Mouse (Mus musculus) forebrain, embryonic 13.5 days (tissue): ENCODE measurements around the gene Msi2. TPM values are rescaled to one million over a fixed set of nuclear protein-coding genes. Genes with fewer than 3 reads are reported as not detected.

ENCODE experiments used
- ATAC-seq: fragments of 200-750 bp; cut with Nextera tagmentation; 2 replicates; pipeline ENCODE4 v1.8.0; 2017
- H3K27ac ChIP-seq: fragments of 300-500 bp; sonication (generic); 2 replicates; pipeline ENCODE4 v1.5.1; 2015; ENCODE audit warnings: inconsistent platforms, mild to moderate bottlenecking, moderate library complexity
- H3K27me3 ChIP-seq: fragments of 300-500 bp; sonication (generic); 2 replicates; pipeline ENCODE4 v1.6.1; 2015; ENCODE audit warnings: mild to moderate bottlenecking, inconsistent platforms
- H3K36me3 ChIP-seq: fragments of 300-500 bp; sonication (generic); 2 replicates; pipeline ENCODE4 v1.6.1; 2015; ENCODE audit warnings: mild to moderate bottlenecking, inconsistent platforms; ENCODE audit not compliant: poor library complexity, severe bottlenecking
- H3K4me1 ChIP-seq: fragments of 300-500 bp; sonication (generic); 2 replicates; pipeline ENCODE4 v1.6.1; 2015; ENCODE audit warnings: inconsistent platforms
- H3K4me2 ChIP-seq: fragments of 300-500 bp; sonication (generic); 2 replicates; pipeline ENCODE4 v1.6.1; 2015; ENCODE audit warnings: inconsistent platforms, mild to moderate bottlenecking, moderate library complexity
- H3K4me3 ChIP-seq: fragments of 300-500 bp; sonication (generic); 2 replicates; pipeline ENCODE4 v1.5.1; 2015; ENCODE audit warnings: mild to moderate bottlenecking, inconsistent platforms
- H3K9ac ChIP-seq: fragments of 300-500 bp; sonication (generic); 2 replicates; pipeline ENCODE4 v1.6.1; 2015; ENCODE audit warnings: mild to moderate bottlenecking, inconsistent platforms
- H3K9me3 ChIP-seq: fragments of 300-500 bp; sonication (generic); replicated peaks from 2 replicates; pipeline ENCODE4 v1.6.1; 2016; ENCODE audit warnings: inconsistent platforms
- WGBS: fragments of 180-500 bp; shearing (Covaris S2); methylation state at CpG from one replicate; pipeline ENCODE4 v1.1.7; 2015; 5-methylcytosine and 5-hydroxymethylcytosine counted together
- polyA plus RNA-seq: library from polyadenylated mRNA; unstranded; fragments of >200 nt; fragmentation: Nextera tagmentation; extraction: Ambion mirVana; gene quantifications from 2 replicates; pipeline ENCODE4 v1.2.1, GENCODE M21; 2015

The Msi2 gene
- polyA plus RNA-seq, 1 experiment from 2014 or later = 31.5 TPM

DNA sequence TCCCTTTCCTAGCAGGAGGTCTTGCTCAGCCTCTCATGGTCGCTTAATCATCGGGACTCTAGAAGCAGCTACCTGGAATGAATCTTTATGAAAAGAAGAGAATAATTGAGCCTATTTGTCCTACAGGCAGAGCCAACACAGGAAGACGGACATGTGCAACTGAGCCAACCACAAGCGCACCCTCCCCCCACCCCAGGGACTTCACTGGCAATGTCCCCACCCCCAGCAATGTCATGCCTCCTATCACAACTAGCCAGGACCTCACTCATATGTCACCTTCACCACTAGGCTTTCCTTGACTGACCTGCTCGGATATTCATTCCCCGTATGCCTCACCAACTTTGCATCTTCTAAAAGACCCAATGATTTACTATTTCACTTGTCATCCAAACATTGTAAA lies 112.5 kb downstream of the Msi2 start:
- Histone ChIP-seq H3K36me3 (peaks cover 23% of the 10 kb centered on the region), H3K27ac (no peak overlapping the region), H3K27me3 (no peaks in the 10 kb centered on the region), H3K9ac (no peak overlapping the region), H3K4me3 (no peak overlapping the region), H3K4me2 (no peak overlapping the region), H3K4me1 (peaks cover 68% of the 10 kb centered on the region), H3K9me3 (no peaks in the 10 kb centered on the region)
- no peak for ATAC-seq
- 66% methylated on average over 6 of the region's 6 CpGs for WGBS

DNA sequence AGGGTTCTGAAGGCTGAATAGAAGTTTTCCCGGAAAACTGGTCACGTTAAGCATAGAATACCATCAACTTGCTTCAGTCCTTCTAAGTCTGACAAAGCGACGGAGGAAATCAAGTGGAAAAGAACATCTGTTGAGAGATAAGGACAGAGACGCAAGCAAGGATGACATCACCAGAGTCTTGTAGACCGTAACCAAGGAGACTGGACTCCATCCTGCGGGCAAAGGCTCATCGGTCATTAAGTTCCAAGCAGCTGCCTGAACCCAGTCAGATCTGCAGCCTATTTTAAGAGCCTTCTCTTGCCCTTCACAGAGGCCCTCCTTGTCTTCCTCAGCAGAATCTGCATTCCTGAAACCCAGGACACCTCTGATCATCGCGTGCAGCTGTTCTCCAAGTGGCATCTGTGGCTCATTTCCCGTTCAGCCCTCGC lies 113.2 kb downstream of the Msi2 start:
- no peak for ATAC-seq
- peaks cover 23% of the 10 kb centered on the region for H3K36me3 ChIP-seq
- no peak overlapping the region for H3K4me2 ChIP-seq
- no peaks in the 10 kb centered on the region for H3K27me3 ChIP-seq
- no peak overlapping the region for H3K4me3 ChIP-seq
- peaks cover 75% of the 10 kb centered on the region for H3K4me1 ChIP-seq
- no peak overlapping the region for H3K9ac ChIP-seq
- WGBS = 63% methylated on average over 12 of the region's 12 CpGs
- H3K27ac ChIP-seq = no peak overlapping the region
- no peaks in the 10 kb centered on the region for H3K9me3 ChIP-seq

DNA sequence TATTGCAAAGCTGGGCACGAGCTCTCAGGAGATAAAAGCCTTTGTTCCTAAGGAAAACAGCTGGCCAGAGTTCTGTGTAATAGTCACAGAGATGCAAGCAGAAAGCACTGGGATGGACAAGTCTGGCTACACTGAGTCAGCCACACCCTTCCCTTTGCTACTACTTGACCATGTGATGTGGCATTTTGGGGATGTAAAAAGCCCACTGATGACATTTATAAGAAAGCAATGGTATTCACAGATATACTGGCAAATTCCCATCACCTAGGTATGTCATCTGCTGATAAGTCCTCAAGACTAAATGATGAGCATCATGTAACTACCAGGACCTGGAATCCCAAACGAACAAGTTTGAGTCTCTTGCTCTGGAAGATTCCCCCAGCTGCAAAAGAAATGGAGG lies 113.7 kb downstream of the Msi2 start:
- H3K27ac ChIP-seq = no peak overlapping the region

DNA sequence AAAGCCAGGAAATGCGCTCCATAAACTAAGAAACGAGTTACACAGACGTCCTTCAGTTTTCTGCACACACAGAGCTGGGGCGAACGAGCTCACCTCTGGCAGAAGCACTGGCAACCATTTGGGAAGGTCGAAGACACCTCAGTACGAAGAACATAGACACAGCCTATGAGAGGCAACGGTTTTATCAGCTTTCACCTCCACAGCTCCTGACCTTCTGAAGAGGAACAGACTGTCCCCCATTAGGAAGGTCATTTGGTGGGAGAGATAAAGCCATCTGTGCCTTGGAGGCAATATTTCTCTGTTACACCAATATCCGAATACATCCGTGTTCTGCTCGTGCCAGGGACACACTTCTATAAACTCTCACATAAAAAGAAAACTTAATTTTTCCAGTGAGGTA lies 114.9 kb downstream of the Msi2 start:
- H3K9ac ChIP-seq = no peak overlapping the region
- peaks cover 76% of the 10 kb centered on the region for H3K4me1 ChIP-seq
- no peaks in the 10 kb centered on the region for H3K9me3 ChIP-seq
- no peaks in the 10 kb centered on the region for H3K27me3 ChIP-seq
- H3K27ac ChIP-seq = no peak overlapping the region
- no peak overlapping the region for H3K4me2 ChIP-seq
- H3K36me3 ChIP-seq = peaks cover 23% of the 10 kb centered on the region
- H3K4me3 ChIP-seq = no peak overlapping the region
- no peak for ATAC-seq
- 84% methylated on average over 11 of the region's 11 CpGs for whole genome bisulfite sequencing

More for the DNA sequence above, 113.7 kb downstream of the Msi2 start:
- no peak for ATAC-seq
- Histone ChIP-seq H3K4me1 (peaks cover 76% of the 10 kb centered on the region), H3K36me3 (peaks cover 23% of the 10 kb centered on the region), H3K27me3 (no peaks in the 10 kb centered on the region), H3K9ac (no peak overlapping the region), H3K4me3 (no peak overlapping the region), H3K4me2 (no peak overlapping the region), H3K9me3 (no peaks in the 10 kb centered on the region)
- WGBS = 58% methylated on average over 2 of the region's 2 CpGs

DNA sequence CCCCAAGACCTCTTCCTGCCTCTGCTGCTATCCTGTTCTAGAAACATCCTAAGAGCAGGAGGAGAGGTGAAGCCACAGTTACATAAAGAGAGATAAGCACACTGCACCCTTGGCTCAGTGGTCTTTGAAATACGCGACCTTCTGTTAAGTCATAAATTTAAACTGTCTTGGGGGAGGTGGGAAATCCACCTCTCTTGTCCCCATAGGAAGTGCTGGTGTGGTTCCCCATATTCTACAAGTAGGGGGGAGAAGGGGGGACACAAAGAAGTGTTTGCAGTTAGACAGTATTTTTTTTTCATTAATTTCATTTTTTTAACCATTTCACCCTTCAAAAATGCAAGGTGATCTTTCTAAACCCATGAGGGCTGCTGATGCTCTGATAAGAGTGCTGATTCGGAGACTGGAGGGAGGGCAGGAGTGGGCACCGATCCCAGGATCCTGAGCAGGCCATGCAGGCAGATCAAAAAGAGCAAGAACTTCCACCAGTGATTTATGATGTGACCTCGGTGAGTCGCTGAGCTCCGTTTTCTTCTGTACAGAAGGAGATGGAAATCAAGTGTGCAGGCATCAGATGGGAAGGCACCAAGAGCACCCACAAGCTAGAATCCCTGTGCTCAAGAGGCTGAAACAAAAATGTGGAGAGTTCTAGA lies 115.7 kb downstream of the Msi2 start:
- H3K27me3 ChIP-seq = no peaks in the 10 kb centered on the region
- peaks cover 76% of the 10 kb centered on the region for H3K4me1 ChIP-seq
- WGBS = 94% methylated on average over 7 of the region's 7 CpGs
- peaks cover 23% of the 10 kb centered on the region for H3K36me3 ChIP-seq
- no peak overlapping the region for H3K4me2 ChIP-seq
- ATAC-seq = no peak
- H3K4me3 ChIP-seq = no peak overlapping the region
- H3K9me3 ChIP-seq = no peaks in the 10 kb centered on the region
- H3K27ac ChIP-seq = peak overlapping the region; percentile 52
- H3K9ac ChIP-seq = no peak overlapping the region

DNA sequence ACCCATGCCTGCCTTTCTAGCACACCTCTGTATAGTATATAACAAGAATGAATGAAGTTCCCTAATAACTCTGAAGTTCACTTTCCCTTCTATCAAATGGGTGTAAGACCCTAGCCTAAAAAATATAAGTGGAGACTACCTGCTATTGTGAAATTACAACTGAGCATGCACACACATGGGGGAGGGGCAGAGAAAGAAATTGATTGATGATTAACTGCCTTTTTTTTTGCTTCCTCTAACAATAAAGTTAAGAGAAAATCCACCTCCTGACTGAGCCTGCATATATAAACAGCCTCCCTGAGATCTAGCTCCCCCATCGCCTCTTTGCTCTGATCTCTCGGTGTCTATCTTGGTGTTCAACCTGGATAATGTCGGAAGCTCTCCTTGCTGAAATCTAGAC lies 118.1 kb downstream of the Msi2 start:
- H3K27ac ChIP-seq = no peak overlapping the region
- no peak overlapping the region for H3K4me2 ChIP-seq
- H3K4me1 ChIP-seq = peaks cover 69% of the 10 kb centered on the region
- no peak overlapping the region for H3K4me3 ChIP-seq
- no peaks in the 10 kb centered on the region for H3K27me3 ChIP-seq
- no peaks in the 10 kb centered on the region for H3K9me3 ChIP-seq
- peaks cover 23% of the 10 kb centered on the region for H3K36me3 ChIP-seq
- 95% methylated on average over 3 of the region's 3 CpGs for WGBS
- H3K9ac ChIP-seq = no peak overlapping the region
- no peak for ATAC-seq

DNA sequence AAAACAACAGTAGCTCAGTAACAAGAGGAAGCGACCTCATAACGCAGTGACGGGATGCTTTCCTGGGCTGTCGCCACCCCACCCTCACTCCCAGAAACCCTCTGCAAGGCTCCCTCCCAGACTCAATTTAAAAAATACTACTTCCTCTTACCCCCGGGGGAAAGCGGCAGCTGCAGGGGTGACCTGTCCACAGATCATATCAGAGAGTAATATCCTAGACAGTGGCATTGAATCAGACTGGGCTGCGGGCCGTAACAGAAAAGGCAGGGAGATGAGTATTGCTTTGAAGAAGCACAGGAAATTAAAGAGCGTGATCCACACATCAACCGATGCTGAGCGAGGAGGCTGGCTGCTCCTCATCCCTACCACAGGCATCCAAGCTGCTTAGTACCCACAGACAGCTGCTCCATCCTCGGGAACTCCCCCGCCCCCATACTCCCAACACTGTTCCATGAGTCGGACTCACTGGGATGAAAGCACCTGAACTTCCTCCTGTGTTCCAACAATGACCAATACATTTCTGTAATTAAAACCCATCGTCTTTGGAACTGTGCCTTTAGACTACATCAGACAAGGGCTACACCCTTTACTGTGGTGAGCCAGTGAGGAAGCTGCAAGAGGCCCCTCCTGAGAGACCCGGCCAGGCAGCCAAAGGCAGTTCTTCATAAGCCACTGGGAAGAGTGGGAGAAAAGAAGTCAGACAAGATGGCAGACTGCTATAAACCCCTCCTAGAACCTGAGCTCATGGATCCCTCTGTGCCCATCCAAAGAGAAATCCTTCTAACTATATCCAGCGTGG lies 118.8 kb downstream of the Msi2 start:
- H3K4me3 ChIP-seq = no peak overlapping the region
- peaks cover 69% of the 10 kb centered on the region for H3K4me1 ChIP-seq
- peak overlapping the region; percentile 40; the same call in 1 of the 2 replicates for H3K9ac ChIP-seq
- no peaks in the 10 kb centered on the region for H3K9me3 ChIP-seq
- 62% methylated on average over 17 of the region's 17 CpGs for WGBS
- peaks cover 23% of the 10 kb centered on the region for H3K36me3 ChIP-seq
- H3K4me2 ChIP-seq = no peak overlapping the region
- peak; percentile 61 for ATAC-seq
- no peaks in the 10 kb centered on the region for H3K27me3 ChIP-seq
- peak overlapping the region; percentile 61 for H3K27ac ChIP-seq

DNA sequence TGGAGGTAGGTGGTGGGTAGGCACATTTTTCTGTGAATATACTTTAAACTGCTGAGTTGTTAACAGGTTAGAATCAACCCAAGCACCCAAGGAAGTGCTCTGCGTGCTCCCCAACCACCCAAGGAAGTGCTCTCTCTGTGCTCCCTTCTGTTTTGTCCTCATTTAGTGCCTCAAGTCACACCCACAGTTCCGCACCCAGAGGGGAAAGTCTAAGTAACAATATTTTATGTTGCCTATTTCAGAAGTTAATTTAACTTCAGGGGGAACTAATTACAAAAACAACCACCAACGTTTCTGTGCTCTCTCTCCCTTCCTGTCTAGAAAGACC lies 119.5 kb downstream of the Msi2 start:
- 66% methylated on average over 3 of the region's 3 CpGs for WGBS
- no peak for ATAC-seq
- Histone ChIP-seq H3K27me3 (no peaks in the 10 kb centered on the region), H3K9ac (no peak overlapping the region), H3K36me3 (peaks cover 17% of the 10 kb centered on the region), H3K9me3 (no peaks in the 10 kb centered on the region), H3K4me1 (peaks cover 68% of the 10 kb centered on the region), H3K27ac (no peak overlapping the region), H3K4me2 (no peak overlapping the region), H3K4me3 (no peak overlapping the region)

DNA sequence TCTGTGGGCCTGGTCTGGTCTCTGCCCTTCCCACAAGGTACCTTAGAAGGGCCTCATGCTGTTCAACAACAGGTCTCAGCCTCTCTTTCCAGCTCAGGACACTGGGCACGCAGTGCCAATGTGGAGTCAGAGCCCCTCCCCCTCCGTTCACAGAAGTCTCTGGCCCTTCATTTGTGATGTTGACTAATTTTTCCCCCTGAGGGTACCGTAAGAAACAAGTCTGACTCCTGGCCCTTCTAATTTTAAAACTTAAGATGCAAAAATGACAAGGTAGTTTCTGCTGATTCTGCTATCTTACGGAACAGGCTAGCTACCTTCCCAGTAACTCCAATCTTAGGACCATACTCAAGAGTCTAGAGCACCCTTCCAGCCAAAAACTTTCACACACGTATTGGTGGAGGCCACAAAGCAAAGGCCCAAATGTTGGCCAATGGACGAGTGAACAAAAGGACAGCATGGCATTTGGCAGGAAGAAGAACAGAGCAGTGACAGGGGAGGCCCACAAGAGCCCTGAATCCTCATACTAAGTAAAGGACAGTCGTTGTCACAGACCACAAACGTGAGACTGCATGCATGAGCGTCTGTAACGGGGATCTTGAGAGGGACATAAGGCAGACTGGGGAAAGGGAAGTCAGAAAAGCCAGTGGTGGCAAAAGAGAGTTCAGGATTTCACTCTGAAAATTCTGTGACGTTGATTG lies 120.0 kb downstream of the Msi2 start:
- no peak overlapping the region for H3K27ac ChIP-seq
- 66% methylated on average over 11 of the region's 11 CpGs for WGBS
- no peaks in the 10 kb centered on the region for H3K27me3 ChIP-seq
- H3K36me3 ChIP-seq = peaks cover 13% of the 10 kb centered on the region; the same call in 1 of the 2 replicates
- H3K4me1 ChIP-seq = peaks cover 67% of the 10 kb centered on the region
- no peak overlapping the region for H3K4me2 ChIP-seq
- no peaks in the 10 kb centered on the region for H3K9me3 ChIP-seq
- ATAC-seq = no peak
- H3K9ac ChIP-seq = no peak overlapping the region
- no peak overlapping the region for H3K4me3 ChIP-seq

DNA sequence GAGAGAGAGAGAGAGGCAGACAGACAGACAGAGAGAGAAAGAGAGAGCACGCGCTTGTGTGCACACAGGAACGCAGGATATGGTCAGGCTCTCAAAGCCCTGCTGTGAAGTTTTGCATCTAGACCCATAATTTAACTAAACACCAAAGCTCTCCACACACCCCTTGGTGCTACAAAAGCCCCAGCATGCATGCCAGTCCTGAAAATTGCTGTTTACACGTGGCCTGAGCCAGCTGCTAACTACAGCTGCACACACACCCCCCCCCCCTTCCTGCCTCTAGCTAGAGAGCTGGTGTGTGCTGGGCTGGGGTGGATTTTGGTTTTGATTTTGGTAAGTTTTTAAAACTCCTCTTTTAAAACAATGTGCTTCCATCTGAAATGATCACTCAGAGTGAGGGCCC lies 122.7 kb downstream of the Msi2 start:
- Histone ChIP-seq H3K9me3 (no peaks in the 10 kb centered on the region), H3K27ac (peak overlapping the region; percentile 51; the same call in 1 of the 2 replicates), H3K9ac (no peak overlapping the region), H3K36me3 (no peaks in the 10 kb centered on the region), H3K4me1 (peaks cover 79% of the 10 kb centered on the region), H3K4me2 (no peak overlapping the region), H3K4me3 (no peak overlapping the region), H3K27me3 (no peaks in the 10 kb centered on the region)
- 56% methylated on average over 4 of the region's 4 CpGs for WGBS
- peak; percentile 60; the same call in 1 of the 2 replicates for ATAC-seq

DNA sequence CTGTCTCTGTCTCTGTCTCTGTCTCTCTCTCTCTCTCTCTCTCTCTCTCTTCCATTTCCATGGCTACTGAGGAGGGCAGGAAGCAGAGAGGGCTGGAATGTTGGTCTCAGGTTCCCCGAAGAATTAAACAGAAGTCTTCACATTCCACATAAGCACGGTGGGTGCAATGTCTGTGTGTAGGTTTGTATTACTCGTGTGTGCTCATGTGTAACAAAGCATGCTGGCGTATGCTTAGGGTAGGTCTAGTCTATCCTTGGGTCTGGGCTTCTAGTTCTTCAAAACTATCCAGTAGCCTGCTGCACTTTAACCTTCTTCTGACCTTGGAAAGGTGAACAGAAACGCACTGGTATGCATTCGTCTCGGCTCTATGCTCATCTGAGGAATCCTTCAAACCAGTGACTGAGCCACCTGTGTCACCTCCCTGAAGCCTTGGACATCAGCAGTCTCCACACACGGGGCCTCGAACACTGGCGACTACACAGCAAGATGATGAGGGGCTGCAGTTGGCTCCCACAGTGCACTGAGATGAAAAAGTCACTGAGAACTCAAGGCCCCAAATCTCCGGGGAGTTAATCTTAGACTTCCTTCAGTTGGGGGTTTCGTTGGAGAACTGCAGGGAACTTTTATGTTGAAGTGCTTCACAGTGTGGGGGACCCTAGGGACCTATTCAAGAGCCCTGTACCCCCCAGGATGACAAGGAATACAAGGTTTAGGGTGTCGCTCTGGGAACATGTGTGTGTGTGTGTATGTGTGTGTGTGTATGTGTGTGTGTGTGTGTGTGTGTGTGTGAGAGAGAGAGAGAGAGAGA lies 123.3 kb downstream of the Msi2 start:
- ATAC-seq = no peak
- Histone ChIP-seq H3K4me3 (no peak overlapping the region), H3K4me2 (no peak overlapping the region), H3K27ac (peak overlapping the region; percentile 19; the same call in 1 of the 2 replicates), H3K9ac (no peak overlapping the region), H3K4me1 (peaks cover 79% of the 10 kb centered on the region), H3K9me3 (no peaks in the 10 kb centered on the region), H3K27me3 (no peaks in the 10 kb centered on the region), H3K36me3 (peaks cover under 1% of the 10 kb centered on the region; the same call in 1 of the 2 replicates)
- 59% methylated on average over 13 of the region's 13 CpGs for WGBS
